Mouse (Mus musculus) brain, embryonic 18.5 days (tissue): ENCODE results near the gene Majin.
A peak's percentile ranks its signal among the peaks of the same experiment; 100 is the strongest.

Experiments used
- DNase-seq: peaks from one replicate; pipeline ENCODE4 v3.0.0-alpha.2; 2012; ENCODE audit warnings: low read depth, low spot score

The Majin gene

DNA sequence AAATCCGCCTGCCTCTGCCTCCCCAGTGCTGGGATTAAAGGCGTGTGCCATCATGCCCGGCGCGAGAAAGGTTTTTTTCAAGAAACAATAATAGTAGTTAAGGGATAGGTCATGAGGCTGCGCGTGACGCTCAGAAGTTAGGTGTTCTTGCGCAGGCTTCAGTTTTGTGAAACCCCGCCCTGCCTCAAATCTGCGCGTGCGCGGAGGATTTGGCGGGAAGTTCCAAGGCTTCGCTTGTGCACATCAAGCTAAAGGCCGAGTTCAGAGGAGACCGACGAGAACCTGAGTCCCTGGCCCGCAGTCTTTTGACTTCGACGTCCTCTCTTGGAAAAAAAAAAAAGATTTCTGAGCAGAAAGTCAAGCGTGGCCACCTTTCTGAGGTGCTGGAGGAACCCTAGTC, at the start of gene Majin:
Gene Majin (plus strand): TSS at position 258 of the 400 bp plus-strand sequence.
- no peak for DNase-seq

DNA sequence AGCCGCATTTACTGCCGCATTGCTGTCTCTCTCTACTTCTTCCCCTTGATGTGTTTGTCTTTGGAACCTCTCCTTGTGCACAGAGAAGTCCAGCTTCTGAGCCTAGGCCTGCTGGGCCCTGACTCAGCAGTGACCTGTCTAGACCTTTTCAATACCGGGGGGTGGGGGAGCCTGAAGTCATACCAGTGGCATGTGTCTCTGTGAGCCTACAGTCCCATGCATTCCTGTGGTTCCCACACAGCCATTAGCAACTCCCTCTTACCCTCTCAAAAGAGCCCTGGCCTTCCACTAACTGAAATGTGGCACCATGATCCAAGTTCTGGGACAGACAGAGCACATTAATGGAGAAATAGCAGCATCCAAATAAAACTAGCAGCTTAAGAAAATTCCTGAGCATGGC, 47.8 kb upstream of the Majin start:
- DNase-seq: no peak

DNA sequence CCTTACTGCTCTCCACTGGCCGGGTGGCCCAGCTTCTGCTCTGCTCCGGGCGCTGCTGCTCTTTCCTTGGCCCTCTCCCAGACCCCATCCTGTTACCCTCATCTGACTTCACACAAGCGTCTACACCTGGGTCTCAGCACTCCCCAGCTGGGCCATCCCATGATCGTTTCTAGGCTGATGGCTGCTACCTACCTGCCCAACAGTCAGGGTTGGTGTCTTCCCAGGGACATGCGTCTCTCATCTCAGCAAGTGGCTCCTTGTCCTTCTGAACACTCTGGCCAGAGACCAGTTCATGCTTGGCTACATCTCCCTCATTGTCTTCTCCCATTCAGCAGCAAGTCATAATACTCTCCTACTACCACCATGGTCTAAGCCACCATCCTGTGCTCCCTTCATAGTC, 44.5 kb upstream of the Majin start:
- DNase-seq: no peak

DNA sequence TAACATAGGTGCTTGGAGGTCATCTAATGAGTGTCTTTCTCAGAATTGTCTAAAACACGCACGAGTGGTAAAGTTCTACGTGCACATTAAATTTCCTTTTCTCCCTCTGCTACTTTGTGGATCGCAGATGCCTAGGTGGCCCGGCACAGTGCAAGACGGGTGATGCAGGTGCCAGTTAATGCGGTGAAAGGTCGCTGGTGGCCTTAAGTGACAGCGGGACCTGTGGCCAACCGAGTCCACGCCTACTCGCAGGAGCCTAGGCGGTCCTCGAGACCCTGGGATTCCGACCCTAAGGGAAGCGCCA, 43.9 kb upstream of the Majin start:
- DNase-seq: no peak

DNA sequence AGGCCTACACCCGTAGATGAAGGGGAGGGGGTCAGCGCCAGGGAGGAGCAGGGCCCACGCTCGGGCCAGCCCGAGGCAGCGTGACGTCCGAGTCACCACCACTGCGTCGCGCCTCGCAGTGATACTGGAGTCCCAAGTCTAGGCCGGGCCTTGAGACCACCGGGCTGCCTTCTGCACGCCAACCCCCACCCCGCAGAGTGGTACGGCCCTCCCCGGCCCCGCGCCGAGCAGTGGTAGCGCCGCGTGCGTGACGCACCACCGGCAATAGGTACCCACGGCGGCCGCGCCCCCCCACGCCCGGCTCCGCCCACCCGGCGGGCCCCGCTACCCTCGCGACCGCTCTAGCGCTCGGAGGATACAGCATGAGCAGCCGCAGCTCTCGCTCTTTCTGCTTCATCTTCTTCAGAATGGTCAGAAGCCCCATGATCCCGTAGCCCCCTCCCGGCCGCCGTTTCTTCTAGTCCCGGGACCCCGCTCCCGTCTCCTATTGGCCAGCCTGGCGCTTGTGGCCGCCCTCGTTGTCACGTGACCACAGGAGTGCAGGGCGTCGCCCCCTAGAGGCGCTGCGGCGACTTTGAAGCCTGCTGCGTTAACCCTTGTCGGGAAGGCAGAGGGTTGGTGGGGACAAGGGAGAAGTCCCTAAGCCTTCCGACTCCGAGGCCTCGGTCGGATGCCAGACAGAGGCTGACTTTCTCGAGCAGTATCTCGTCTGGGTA, 43.4 kb upstream of the Majin start, which contains the start of gene Batf2:
Gene Batf2 (plus strand): TSS at position 306 of the 716 bp plus-strand sequence.
- DNase-seq: peak; percentile 93

DNA sequence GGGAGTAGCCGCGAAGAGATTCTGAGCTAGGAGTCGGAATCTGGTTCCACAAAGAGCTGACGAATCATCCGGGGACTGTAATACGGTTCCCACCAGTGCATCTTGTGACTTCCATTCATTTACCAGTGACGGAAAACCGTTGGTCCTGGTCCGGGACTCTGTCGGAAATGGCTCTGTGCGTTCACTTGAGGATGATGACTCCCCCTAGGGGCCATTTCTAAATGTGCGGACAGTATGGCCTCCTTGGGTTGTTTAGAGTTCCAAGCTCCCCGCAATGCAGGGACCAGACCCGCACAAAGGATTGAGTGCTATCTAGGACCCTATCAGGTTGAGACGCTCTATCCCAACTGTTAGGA, 42.8 kb upstream of the Majin start, which contains the start of gene Arl2:
Gene Arl2 (minus strand): TSS at position 155 of the 356 bp plus-strand sequence.
- DNase-seq: peak; percentile 90

DNA sequence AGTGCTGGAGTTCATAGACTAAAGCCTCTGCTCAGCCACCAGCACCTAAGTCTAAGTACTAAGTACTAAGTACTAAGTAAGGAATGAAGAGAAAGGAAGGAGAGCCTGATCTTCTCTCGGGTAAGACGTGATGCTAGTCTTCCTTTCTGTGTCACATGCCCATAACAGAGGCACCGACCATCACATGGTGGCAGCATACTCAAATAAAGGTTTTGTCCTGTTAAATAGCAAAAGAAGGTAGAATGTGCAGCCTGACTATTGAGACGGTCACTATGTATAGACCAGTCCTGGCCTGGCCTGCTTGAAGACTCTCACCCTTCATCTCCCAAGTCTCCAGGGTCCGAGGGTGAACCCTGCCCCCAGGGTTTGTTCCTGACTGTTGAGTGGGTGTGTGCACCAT, 39.3 kb upstream of the Majin start:
- DNase-seq: no peak

DNA sequence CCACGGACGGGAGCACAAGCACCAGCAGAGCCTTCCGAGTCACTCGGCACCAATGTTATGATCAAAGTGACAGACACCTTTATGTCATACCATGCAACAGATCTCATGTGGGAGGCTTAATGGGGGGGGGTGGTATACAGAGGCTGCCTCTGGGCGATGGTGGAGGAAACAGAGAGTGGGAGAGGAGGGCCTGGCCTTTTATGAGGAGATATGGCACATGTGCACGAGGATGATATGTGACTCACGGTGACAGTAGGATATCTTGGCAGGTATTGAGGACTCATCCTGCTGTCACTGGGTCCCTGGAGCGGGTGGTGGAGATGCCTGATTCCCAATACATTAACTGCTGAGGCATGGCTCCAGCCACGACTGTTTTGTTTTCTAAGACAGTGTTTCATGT, 29.0 kb upstream of the Majin start:
- no peak for DNase-seq

DNA sequence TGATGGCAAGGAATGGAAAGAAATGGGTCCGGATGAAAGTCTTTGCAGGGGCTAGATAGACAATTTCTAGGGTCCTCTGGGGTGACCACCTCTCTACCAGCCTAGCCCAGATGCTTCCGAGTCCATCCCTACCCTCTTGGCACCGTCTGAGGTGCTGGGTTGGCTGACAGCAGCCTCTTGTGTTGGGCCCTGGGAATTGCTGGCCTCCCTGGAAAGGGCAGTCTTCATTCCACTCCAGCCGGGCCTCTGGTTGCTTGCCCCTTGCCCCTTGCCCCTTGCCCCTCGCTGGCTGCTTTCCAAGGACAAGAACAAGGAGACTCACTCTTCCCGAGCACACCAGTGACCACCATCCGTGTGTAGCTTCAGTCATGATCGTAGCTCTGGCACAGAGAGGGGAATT, 27.8 kb upstream of the Majin start:
- no peak for DNase-seq

DNA sequence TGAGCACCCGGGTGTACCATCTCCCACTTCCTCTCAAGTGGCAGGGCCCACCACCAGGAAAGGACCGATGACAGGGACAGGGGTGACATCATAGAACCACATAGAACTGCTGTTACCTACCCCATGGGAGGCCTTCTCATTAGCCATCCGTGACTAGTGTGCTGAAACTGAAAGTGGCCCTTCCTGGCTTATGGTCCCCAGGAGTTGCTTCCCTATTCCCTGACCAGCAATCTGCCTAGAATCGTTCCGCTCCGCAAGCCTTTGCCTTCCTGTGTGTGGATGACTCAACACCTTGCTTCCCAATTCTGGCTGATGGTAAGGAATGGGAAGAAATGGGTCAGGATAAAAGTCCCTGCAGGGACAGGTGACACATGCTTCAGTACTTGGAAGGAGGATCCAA, 27.0 kb upstream of the Majin start:
- no peak for DNase-seq

DNA sequence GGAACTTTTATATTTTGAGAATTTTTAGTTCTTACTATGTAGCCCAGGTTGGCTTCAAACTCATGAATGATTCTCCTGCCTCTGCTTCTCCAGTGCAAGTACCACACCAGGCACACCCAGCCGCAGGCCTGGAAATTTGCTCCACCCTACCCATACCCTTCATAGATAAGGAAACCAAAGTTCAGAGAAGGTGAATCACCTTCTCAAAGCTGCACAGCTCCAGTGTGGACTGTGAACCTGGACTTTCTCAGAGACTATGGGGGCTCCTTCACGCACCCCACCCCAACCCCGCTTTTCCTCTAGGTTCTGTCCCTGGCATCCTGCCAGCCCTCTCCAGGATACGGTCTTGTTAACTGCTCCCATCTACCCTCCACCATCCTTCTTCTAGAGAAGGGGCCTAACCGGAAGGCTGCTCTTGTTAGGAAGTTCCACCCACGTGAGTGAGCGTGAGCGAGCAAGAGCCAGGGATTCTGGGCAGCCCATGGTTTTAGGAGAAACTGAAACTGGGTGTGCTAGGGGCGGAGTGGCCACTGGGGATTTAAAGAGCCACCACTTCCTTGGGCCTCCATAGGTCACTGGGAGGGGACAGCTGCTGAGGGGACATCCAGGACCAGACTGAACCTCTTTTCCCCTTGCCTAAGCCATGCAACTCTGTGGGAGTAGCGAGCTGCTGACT, 20.2 kb upstream of the Majin start:
- no peak for DNase-seq

DNA sequence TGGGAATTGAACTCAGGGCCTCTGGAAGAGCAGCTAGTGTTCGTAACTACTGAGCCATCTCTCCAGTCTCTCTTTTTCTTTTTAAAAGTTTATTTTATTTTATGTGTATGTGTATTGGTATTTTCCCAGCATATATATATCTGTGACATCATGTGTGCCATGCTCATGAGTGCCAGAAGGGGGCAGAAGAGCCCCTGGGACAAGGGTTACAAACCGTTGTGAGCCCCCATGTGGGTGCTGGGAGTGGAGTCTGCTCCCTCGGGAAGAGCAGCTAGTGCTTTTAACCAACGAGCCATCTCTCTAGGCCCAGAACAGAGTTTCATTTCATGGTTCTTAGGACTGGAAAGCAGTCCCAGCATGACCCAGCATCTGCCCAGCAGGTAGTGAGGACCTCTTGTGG, 17.4 kb upstream of the Majin start:
- DNase-seq: no peak

DNA sequence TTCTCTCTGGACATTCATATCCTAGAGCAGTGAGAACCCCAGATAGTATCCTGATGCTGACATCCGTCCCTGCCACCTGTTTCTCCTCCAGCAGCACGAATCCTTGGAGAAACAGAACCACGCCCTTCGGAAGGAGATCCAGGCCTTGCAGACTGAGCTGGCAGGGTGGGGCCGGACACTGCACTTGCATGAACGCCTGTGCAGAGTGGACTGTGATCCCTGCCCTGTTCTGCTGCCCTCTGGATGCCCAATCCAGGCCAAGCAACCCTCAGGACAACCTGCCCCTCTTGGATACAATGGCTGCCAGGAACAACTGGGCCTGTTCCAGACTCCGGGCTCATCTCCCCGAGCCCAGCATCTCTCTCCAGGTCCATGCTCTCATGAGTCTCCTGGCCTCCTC, 13.0 kb upstream of the Majin start:
- no peak for DNase-seq

DNA sequence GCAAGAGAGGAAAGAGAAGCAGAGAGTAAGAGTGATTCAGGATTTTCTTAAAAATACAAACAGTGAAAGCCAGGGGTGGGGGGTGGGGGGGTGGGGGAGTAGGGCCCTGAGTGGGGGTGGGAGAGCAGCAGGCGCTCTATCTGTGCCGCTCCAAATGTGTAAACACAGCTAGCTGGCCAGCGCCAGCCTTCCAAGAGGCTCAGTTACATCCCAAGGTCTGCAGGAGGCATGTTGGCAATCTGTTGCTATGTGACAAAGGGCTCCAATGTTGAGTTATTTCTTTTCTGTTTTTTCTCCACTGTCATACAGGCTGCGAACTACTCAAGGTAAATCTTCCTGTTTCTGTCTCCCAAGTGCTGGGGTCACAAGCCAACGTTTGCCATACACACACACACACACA, 9.4 kb upstream of the Majin start:
- DNase-seq: no peak

DNA sequence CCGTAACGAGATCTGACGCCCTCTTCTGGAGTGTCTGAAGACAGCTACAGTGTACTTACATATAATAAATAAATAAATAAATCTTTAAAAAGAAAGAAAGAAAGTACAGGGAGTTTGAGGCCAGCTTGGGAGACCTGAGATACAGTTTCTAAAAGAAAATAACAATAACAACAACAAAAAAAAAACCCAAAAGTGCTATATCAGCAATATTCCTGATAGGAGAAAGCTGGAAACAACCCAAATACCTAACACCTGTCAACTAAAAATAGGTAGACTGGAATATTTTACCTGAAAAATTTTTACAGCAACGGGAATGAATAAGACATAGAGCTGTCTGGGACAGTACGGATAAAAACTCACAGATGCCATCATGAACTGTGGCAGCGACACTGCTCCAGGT, 5.4 kb upstream of the Majin start:
- DNase-seq: no peak

DNA sequence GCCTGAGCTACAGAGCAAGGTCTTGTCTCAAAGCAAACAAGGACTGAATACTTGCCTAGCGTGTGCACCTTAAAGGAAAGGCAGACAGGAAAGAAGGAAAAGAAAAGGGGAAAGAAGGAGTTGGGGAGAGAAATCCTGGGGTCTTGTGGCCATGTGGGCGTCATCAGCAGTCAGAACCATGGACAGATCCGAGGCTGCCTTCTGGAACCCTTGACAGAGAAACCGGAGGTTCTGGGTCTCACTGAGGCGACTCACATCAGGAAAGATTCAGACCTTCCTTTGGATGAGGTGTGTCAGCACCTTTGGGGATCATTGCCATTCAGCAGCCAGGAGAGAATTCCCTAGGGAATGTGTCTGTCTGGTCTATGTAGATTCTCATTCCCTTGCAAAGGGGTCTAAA, 2.6 kb upstream of the Majin start:
- DNase-seq: no peak

DNA sequence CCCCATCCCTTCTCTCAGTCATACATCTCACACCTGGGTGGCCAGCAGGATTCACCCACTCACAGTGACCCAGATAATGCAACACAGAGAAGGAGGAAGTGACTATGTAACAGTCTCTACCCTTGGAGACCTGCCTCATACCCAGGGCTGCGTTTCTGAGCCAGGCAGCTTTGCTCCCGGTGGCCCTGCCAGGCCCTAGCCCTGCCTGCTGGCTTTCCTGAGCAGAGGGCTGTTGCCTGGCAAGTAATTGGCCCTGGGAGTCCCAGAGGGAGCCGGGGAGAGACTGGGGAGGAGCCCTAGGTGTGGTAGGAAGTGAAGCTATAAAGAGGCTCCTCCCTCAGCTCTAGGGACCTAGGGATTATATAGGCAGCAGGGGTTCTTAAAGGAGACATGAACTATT, 1.7 kb upstream of the Majin start:
- DNase-seq: no peak

DNA sequence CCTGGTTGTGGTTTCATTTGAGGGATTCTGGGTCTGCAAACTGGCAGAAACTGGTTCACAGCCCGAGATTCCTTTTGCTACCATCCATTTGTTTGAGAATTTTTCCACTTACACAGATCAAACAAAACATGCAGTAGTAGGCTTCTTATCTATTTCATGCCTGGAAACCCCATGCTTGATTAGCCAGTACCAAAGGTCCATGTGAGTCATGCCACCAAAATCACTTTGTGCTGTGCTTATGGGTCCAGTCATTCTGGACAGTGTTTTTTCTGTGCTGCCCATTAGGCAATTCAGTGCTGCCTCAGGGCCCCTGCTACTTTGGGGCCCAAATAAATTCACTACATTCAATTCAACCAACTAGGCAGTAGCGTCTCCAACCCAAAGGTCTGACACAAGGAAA, 20.1 kb downstream of the Majin start:
- no peak for DNase-seq

DNA sequence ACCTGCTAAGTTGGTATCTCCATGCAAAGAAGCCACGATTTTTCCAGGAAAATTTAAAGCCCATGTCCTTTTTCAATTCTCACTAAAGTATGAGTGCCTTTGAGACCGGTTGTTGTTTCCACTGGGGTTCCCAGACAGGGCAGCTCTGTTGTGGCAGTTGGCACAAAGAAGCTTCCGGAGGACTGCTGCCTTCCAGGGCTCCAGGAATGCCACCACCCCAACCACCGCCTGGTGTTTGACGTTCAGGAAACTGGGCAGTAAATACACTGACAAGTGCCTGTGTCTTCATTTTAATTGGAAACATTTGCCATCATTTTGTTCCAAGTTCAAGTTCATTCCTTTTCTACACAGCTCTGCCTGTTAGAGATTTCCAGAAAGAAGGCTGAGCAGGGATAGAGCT, 22.5 kb downstream of the Majin start:
- no peak for DNase-seq

DNA sequence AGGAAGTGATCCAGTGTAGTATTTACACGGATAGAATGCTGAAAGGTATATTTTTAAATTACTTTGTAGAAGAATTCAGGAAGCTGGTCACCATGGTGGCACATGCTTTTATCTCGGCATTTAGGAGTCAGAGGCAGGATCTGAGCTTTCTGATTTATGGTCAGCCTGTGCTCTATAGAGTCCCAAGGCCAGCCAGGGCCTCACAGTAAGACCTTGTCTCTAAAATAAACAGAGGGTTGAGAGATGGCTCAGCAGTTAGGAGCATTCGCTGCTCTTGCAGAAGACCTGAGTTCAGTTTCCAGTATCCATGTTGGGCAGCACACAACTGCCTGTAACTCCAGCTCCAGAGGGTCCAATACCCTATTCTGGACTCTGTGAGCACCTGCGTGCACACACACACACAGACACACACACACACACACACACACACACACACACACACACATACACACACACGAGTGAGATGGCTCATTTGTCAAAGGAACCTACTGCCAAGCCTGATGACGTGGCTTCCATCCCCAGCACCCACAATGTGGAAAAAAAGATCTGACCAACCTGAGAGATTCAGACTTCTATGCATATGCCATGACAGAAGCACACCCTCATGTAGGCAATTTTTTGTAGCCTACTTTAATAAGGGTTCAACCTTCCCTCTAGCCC, 32.0 kb downstream of the Majin start:
- no peak for DNase-seq

DNA sequence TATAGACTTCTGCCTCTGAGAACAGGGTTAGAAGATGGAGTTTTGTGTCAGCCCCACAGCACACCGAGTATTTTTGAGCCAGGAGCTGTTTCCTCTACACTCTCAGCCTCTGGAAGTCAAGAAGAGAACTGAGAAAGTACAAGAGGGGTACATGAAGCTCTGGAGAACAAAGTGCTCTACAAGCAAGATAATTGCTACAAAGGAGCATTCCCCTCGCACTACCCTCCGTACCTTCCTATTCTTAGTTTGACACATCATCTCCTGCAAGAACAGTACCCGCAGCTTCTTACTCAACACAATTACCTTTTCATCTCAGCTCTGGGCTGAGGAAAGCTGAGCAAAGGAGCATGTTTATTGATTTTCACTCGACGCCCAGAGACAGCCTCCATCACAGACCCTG, 34.4 kb downstream of the Majin start:
- no peak for DNase-seq

DNA sequence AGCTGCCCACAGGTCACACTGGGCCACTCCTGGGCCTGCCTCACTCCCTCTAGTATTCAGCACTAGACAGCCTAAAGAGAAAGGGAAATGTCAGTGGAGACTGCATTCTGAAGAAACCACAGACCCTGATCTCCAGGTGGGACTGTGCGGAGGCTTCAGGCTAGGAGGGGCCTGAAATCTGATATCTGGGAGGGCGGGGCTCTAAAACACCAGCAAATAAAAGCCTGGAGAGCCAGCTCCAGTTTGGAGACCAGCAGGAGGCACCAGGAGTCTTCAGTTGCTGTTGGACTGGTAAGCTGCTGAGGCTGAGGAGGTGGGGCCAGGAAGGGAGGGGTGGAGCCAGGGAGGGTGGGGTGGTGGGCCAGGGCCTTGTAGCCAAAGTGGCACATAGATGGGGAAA, 41.9 kb downstream of the Majin start, which contains the start of gene Gpha2:
Gene Gpha2 (plus strand): TSS at position 246 of the 400 bp plus-strand sequence.
- no peak for DNase-seq

DNA sequence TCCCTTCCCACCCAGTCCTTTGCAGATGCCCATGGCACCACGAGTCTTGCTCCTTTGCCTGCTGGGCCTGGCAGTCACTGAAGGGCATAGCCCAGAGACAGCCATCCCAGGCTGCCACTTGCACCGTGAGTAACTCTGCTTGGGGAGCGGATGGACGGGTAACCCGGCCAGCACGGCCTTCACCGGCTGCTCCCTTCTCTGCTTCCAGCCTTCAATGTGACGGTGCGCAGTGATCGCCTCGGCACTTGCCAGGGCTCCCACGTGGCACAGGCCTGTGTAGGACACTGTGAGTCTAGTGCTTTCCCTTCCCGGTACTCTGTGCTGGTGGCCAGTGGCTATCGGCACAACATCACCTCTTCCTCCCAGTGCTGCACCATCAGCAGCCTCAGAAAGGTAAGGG, 42.6 kb downstream of the Majin start:
- no peak for DNase-seq
